Mouse (Mus musculus) heart, embryonic 10.5 days (tissue): ENCODE results near the gene Txndc12. TPM values are rescaled to one million over a fixed set of nuclear protein-coding genes. Genes with fewer than 3 reads are reported as not detected.

Source experiments
- DNase-seq: peaks from one replicate; pipeline ENCODE4 v3.0.0-alpha.2; 2017; ENCODE audit warnings: low spot score
- H3K27ac ChIP-seq: fragments of 300-500 bp; sonication (generic); 2 replicates; pipeline ENCODE4 v1.5.1; 2016; ENCODE audit warnings: mild to moderate bottlenecking
- H3K27me3 ChIP-seq: fragments of 300-500 bp; sonication (generic); 2 replicates; pipeline ENCODE4 v1.6.1; 2016; ENCODE audit warnings: mild to moderate bottlenecking; ENCODE audit not compliant: poor library complexity, insufficient read depth, severe bottlenecking
- H3K36me3 ChIP-seq: fragments of 300-500 bp; sonication (generic); 2 replicates; pipeline ENCODE4 v1.6.1; 2016; ENCODE audit warnings: mild to moderate bottlenecking, moderate library complexity
- H3K4me1 ChIP-seq: fragments of 300-500 bp; sonication (generic); 2 replicates; pipeline ENCODE4 v1.6.1; 2016; ENCODE audit warnings: mild to moderate bottlenecking
- H3K4me3 ChIP-seq: fragments of 300-500 bp; sonication (generic); 2 replicates; pipeline ENCODE4 v1.5.1; 2016; ENCODE audit warnings: mild to moderate bottlenecking, moderate library complexity
- H3K9me3 ChIP-seq: fragments of 300-500 bp; sonication (generic); 2 replicates; pipeline ENCODE4 v1.6.1; 2016; ENCODE audit warnings: mild to moderate bottlenecking, moderate library complexity
- WGBS: fragments of 180-500 bp; shearing (Covaris S2); methylation state at CpG from one replicate; pipeline ENCODE4 v1.1.7; 2016; 5-methylcytosine and 5-hydroxymethylcytosine counted together
- polyA plus RNA-seq: library from polyadenylated mRNA; unstranded; fragments of >200 nt; fragmentation: Nextera tagmentation; extraction: Ambion mirVana; gene quantifications from 2 replicates; pipeline ENCODE4 v1.2.1, GENCODE M21; 2016

The Txndc12 gene
- 101 and 106 TPM in 2 replicates for polyA plus RNA-seq

GRCm38 (mm10) chr4:108834115-108834970 lies at the start of gene Txndc12:
Txndc12 (plus strand) TSS chr4:108834601.
- peaks cover 29% of the 10 kb centered on the region for H3K4me1 ChIP-seq
- WGBS = under 1% methylated on average over 34 of the region's 34 CpGs

GRCm38 (mm10) chr4:108789258-108789936 lies 45.0 kb upstream of the Txndc12 start:
- Histone ChIP-seq H3K27me3 (no peaks in the 10 kb centered on the region), H3K4me3 (no peak overlapping the region), H3K9me3 (no peaks in the 10 kb centered on the region), H3K36me3 (no peaks in the 10 kb centered on the region), H3K4me1 (no peaks in the 10 kb centered on the region), H3K27ac (no peak overlapping the region)
- WGBS = 76% methylated on average over 6 of the region's 6 CpGs
- no peak for DNase-seq

More at GRCm38 (mm10) chr4:108834115-108834970, at the start of gene Txndc12:
- Histone ChIP-seq H3K9me3 (no peaks in the 10 kb centered on the region), H3K36me3 (peaks cover 10% of the 10 kb centered on the region), H3K27ac (peak within 1 kb of the TSS; percentile 100), H3K27me3 (no peaks in the 10 kb centered on the region), H3K4me3 (peak within 1 kb of the TSS; percentile 99)
- peak; percentile 95 for DNase-seq

GRCm38 (mm10) chr4:108790507-108790906 lies 43.9 kb upstream of the Txndc12 start:
- Histone ChIP-seq H3K4me3 (no peak overlapping the region), H3K27ac (no peak overlapping the region), H3K4me1 (no peaks in the 10 kb centered on the region), H3K9me3 (no peaks in the 10 kb centered on the region), H3K36me3 (no peaks in the 10 kb centered on the region), H3K27me3 (no peaks in the 10 kb centered on the region)
- DNase-seq = no peak
- WGBS = 52% methylated on average over 1 of the region's 1 CpGs

GRCm38 (mm10) chr4:108793941-108794340 lies 40.5 kb upstream of the Txndc12 start:
- DNase-seq = no peak
- Histone ChIP-seq H3K36me3 (no peaks in the 10 kb centered on the region), H3K4me3 (no peak overlapping the region), H3K27me3 (no peaks in the 10 kb centered on the region), H3K27ac (no peak overlapping the region), H3K4me1 (peaks cover 4% of the 10 kb centered on the region; the same call in 1 of the 2 replicates), H3K9me3 (no peaks in the 10 kb centered on the region)
- WGBS = 75% methylated on average over 1 of the region's 1 CpGs

- Histone ChIP-seq H3K4me1 (peaks cover 4% of the 10 kb centered on the region; the same call in 1 of the 2 replicates), H3K4me3 (no peak overlapping the region), H3K27me3 (no peaks in the 10 kb centered on the region), H3K36me3 (no peaks in the 10 kb centered on the region), H3K27ac (no peak overlapping the region), H3K9me3 (no peaks in the 10 kb centered on the region)
- 46% methylated on average over 4 of the region's 4 CpGs for WGBS
- DNase-seq = no peak
These were observed 37.7 kb upstream of the Txndc12 start for GRCm38 (mm10) chr4:108796701-108797100.

GRCm38 (mm10) chr4:108798083-108798830 lies 36.1 kb upstream of the Txndc12 start:
- Histone ChIP-seq H3K9me3 (no peaks in the 10 kb centered on the region), H3K4me1 (peaks cover 4% of the 10 kb centered on the region; the same call in 1 of the 2 replicates), H3K4me3 (no peak overlapping the region), H3K27ac (no peak overlapping the region), H3K36me3 (no peaks in the 10 kb centered on the region), H3K27me3 (no peaks in the 10 kb centered on the region)
- WGBS = 45% methylated on average over 2 of the region's 2 CpGs
- DNase-seq = no peak

- Histone ChIP-seq H3K27ac (no peak overlapping the region), H3K9me3 (no peaks in the 10 kb centered on the region), H3K4me1 (no peaks in the 10 kb centered on the region), H3K4me3 (no peak overlapping the region), H3K36me3 (no peaks in the 10 kb centered on the region), H3K27me3 (no peaks in the 10 kb centered on the region)
- WGBS = 83% methylated on average over 2 of the region's 2 CpGs
- DNase-seq = no peak
These were observed 30.9 kb upstream of the Txndc12 start for GRCm38 (mm10) chr4:108803535-108803934.

- Histone ChIP-seq H3K27me3 (no peaks in the 10 kb centered on the region), H3K36me3 (peaks cover 12% of the 10 kb centered on the region; the same call in 1 of the 2 replicates), H3K4me1 (no peaks in the 10 kb centered on the region), H3K27ac (no peak overlapping the region), H3K4me3 (no peak overlapping the region), H3K9me3 (no peaks in the 10 kb centered on the region)
- no peak for DNase-seq
- 50% methylated on average over 4 of the region's 4 CpGs for WGBS
These were observed 23.3 kb upstream of the Txndc12 start for GRCm38 (mm10) chr4:108811142-108811541.

- no peak for DNase-seq
- WGBS = 76% methylated on average over 6 of the region's 6 CpGs
- no peaks in the 10 kb centered on the region for H3K27me3 ChIP-seq
- H3K36me3 ChIP-seq = peaks cover 12% of the 10 kb centered on the region; the same call in 1 of the 2 replicates
- no peak overlapping the region for H3K27ac ChIP-seq
- H3K4me3 ChIP-seq = no peak overlapping the region
- H3K4me1 ChIP-seq = no peaks in the 10 kb centered on the region
- H3K9me3 ChIP-seq = no peaks in the 10 kb centered on the region
These were observed 22.9 kb upstream of the Txndc12 start for GRCm38 (mm10) chr4:108811550-108811949.

- no peak overlapping the region for H3K27ac ChIP-seq
- H3K4me1 ChIP-seq = no peaks in the 10 kb centered on the region
- no peaks in the 10 kb centered on the region for H3K27me3 ChIP-seq
- peaks cover 90% of the 10 kb centered on the region for H3K36me3 ChIP-seq
- no peak for DNase-seq
- H3K4me3 ChIP-seq = no peak overlapping the region
- 93% methylated on average over 3 of the region's 3 CpGs for WGBS
- H3K9me3 ChIP-seq = no peaks in the 10 kb centered on the region
These were observed 8.7 kb upstream of the Txndc12 start for GRCm38 (mm10) chr4:108825677-108826076.

- WGBS = 73% methylated on average over 1 of the region's 1 CpGs
- Histone ChIP-seq H3K9me3 (no peaks in the 10 kb centered on the region), H3K27me3 (no peaks in the 10 kb centered on the region), H3K4me3 (no peak overlapping the region), H3K4me1 (no peaks in the 10 kb centered on the region), H3K27ac (no peak overlapping the region), H3K36me3 (peaks cover 86% of the 10 kb centered on the region)
- no peak for DNase-seq
These were observed 8.3 kb upstream of the Txndc12 start for GRCm38 (mm10) chr4:108826096-108826495.

GRCm38 (mm10) chr4:108826643-108827042 lies 7.8 kb upstream of the Txndc12 start:
- no peak for DNase-seq
- Histone ChIP-seq H3K9me3 (no peaks in the 10 kb centered on the region), H3K36me3 (peaks cover 81% of the 10 kb centered on the region), H3K4me3 (no peak overlapping the region), H3K27ac (no peak overlapping the region), H3K4me1 (peaks cover under 1% of the 10 kb centered on the region; the same call in 1 of the 2 replicates), H3K27me3 (no peaks in the 10 kb centered on the region)
- WGBS = 90% methylated on average over 2 of the region's 2 CpGs
